In genomic region chr13:90995034-90995629, GRCm38 (mm10) we compare ENCODE assay signal across 19 mouse cellular contexts.
DNase-seq lines count a peak whose midpoint lies in the region; ATAC-seq and TF ChIP-seq lines count a peak whose summit lies in the region.
"Had no signal": no experiment of that assay in that cellular context is flagged by ENCODE, and none has a peak within 500 bp of the region (broad histone marks: within the 10 kb centered on the region; RNA-seq: fewer than 3 reads in every experiment).

No protein-coding gene starts in this region.

- H3K9ac ChIP-seq in MEL (ENCODE audit: control insufficient read depth, low read depth, low read length, poor library complexity, severe bottlenecking) = no peak overlapping the region
- H3K9ac ChIP-seq: embryonic facial prominence, embryonic 12.5 days; forebrain, embryonic 13.5 days; forebrain, embryonic 15.5 days; forebrain, postnatal 0 days had no signal

- no peak for TF ChIP-seq RAD21 in MEL (IDR thresholded peaks at IDR 0.05; ENCODE audit: low read depth, low read length)

- TF ChIP-seq EP300 in MEL (IDR thresholded peaks at IDR 0.05; ENCODE audit: low read depth in 1 of 2, low read length in 2 of 2) = peak; percentile 55 to 85; a peak in 3 of 4 replicates

- H3K4me1 ChIP-seq in G1E (ENCODE audit: insufficient read depth, low read depth, low read length) (peaks cover 6% of the 10 kb centered on the region), MEL (ENCODE audit: control insufficient read depth in 1 of 2, insufficient read depth in 2 of 2, low read length in 2 of 2) (peaks cover 2 to 14% of the 10 kb centered on the region in 2 experiments; a peak in 3 of 4 replicates)
- H3K4me1 ChIP-seq: embryonic facial prominence, embryonic 10.5 days; embryonic facial prominence, embryonic 12.5 days; forebrain, embryonic 13.5 days; forebrain, embryonic 15.5 days had no signal

- no peak for TF ChIP-seq POLR2A in MEL (IDR thresholded peaks at IDR 0.05; ENCODE audit: control insufficient read depth in 1 of 2, insufficient read depth in 1 of 2, low read depth in 1 of 2, low read length in 2 of 2, poor library complexity in 1 of 2)

- H3K36me3 ChIP-seq in G1E (replicated peaks) = no peaks in the 10 kb centered on the region
- H3K36me3 ChIP-seq in MEL (ENCODE audit: control insufficient read depth in 1 of 2, insufficient read depth in 2 of 2, low read length in 2 of 2) = peaks cover 0 to 7% of the 10 kb centered on the region in 2 experiments; a peak in 2 of 4 replicates
- H3K36me3 ChIP-seq: embryonic facial prominence, embryonic 10.5 days; embryonic facial prominence, embryonic 12.5 days; forebrain, embryonic 15.5 days had no signal

- TF ChIP-seq CTCF in G1E (IDR thresholded peaks at IDR 0.05; ENCODE audit: low read depth, low read length) (no peak), MEL (IDR thresholded peaks at IDR 0.05 in 2 of 3, conservative IDR thresholded peaks at IDR 0.05 in 1 of 3; ENCODE audit: control insufficient read depth in 1 of 3, insufficient read depth in 1 of 3, low read depth in 2 of 3, low read length in 3 of 3, poor library complexity in 1 of 3, severe bottlenecking in 1 of 3) (no peak)

- H3K4me3 ChIP-seq in G1E (ENCODE audit: low read depth, low read length) (no peak overlapping the region), MEL (ENCODE audit: control insufficient read depth in 1 of 2, insufficient read depth in 1 of 2, low read depth in 2 of 2, low read length in 2 of 2) (no peak overlapping the region)
- H3K4me3 ChIP-seq: embryonic facial prominence, embryonic 10.5 days; embryonic facial prominence, embryonic 12.5 days; forebrain, embryonic 13.5 days; forebrain, embryonic 15.5 days had no signal

- H3K27ac ChIP-seq in MEL (ENCODE audit: control insufficient read depth, low read depth, low read length) = no peak overlapping the region
- H3K27ac ChIP-seq: embryonic facial prominence, embryonic 10.5 days; embryonic facial prominence, embryonic 12.5 days; forebrain, embryonic 13.5 days; forebrain, embryonic 15.5 days had no signal

- peak; percentile 54 for ATAC-seq in G1E (ENCODE audit: extremely low read depth, insufficient number of reproducible peaks, low FRiP score, poor library complexity, severe bottlenecking)
- ATAC-seq in megakaryocyte-erythroid progenitor cell, adult 5-6 weeks (replicated peaks; ENCODE audit: low FRiP score, low TSS enrichment, poor library complexity, severe bottlenecking) = peak; percentile 44
- ATAC-seq: forebrain, embryonic 13.5 days; forebrain, embryonic 15.5 days; forebrain, postnatal 0 days had no signal

- H3K27me3 ChIP-seq in G1E (ENCODE audit: insufficient read depth, low read length) (no peaks in the 10 kb centered on the region; the same call in 1 of the 2 replicates), MEL (ENCODE audit: control insufficient read depth in 1 of 2, insufficient read depth in 2 of 2, low read length in 2 of 2) (no peaks in the 10 kb centered on the region)
- H3K27me3 ChIP-seq: embryonic facial prominence, embryonic 12.5 days; forebrain, embryonic 13.5 days; forebrain, embryonic 15.5 days had no signal

- no peaks in the 10 kb centered on the region for H3K79me2 ChIP-seq in MEL (ENCODE audit: control insufficient read depth, insufficient read depth, low read length, poor library complexity)

- H3K9me3 ChIP-seq in G1E (replicated peaks) (no peaks in the 10 kb centered on the region), MEL (replicated peaks; ENCODE audit: insufficient read depth, low read length) (no peaks in the 10 kb centered on the region)
- H3K9me3 ChIP-seq: embryonic facial prominence, embryonic 10.5 days; embryonic facial prominence, embryonic 12.5 days; forebrain, embryonic 13.5 days; forebrain, embryonic 15.5 days had no signal

- DNase-seq in G1E (ENCODE audit: low spot score) (no peak), MEL (ENCODE audit: low read depth, low spot score) (peak; percentile 46)
- no peak for DNase-seq in embryo, embryonic 11 days
- DNase-seq in right cerebral cortex, postnatal 14 days = no peak
- DNase-seq: adrenal gland, adult 2 months; adrenal gland, postnatal 10 days; adrenal gland, postnatal 25 days; cerebellum, adult 11 months; cerebellum, adult 18-20 months; cerebellum, adult 8-10 months; cerebellum, adult 9-11 months; cerebellum, postnatal 14 days; cerebellum, postnatal 36 days; forebrain, postnatal 0 days had no signal

TF ChIP-seq in MEL, 35 proteins besides CTCF, POLR2A, EP300 and RAD21:
- TF ChIP-seq ETS1 (IDR thresholded peaks at IDR 0.05; ENCODE audit: low read depth, low read length) (peak; percentile 33; the same call in 1 of the 2 replicates), RCOR1 (IDR thresholded peaks at IDR 0.05; ENCODE audit: low read depth, low read length) (peak; percentile 79), ZMIZ1 (IDR thresholded peaks at IDR 0.05; ENCODE audit: low read depth, low read length) (no peak), POLR2AphosphoS2 (IDR thresholded peaks at IDR 0.05; ENCODE audit: low read length) (no peak), GATA1 (IDR thresholded peaks at IDR 0.05; ENCODE audit: low read depth, low read length) (peak; percentile 66; the same call in 1 of the 2 replicates), ZKSCAN1 (IDR thresholded peaks at IDR 0.05; ENCODE audit: low read depth, low read length) (no peak), MAX (IDR thresholded peaks at IDR 0.05; ENCODE audit: low read length) (no peak), SMC3 (IDR thresholded peaks at IDR 0.05; ENCODE audit: low read depth, low read length) (no peak), ELF1 (IDR thresholded peaks at IDR 0.05; ENCODE audit: low read depth, low read length) (no peak), ZNF384 (IDR thresholded peaks at IDR 0.05; ENCODE audit: low read depth, low read length) (no peak), JUND (IDR thresholded peaks at IDR 0.05; ENCODE audit: low read depth, low read length) (no peak), NRF1 (IDR thresholded peaks at IDR 0.05; ENCODE audit: insufficient read depth, low read depth, low read length, poor library complexity, severe bottlenecking) (no peak), CHD2 (IDR thresholded peaks at IDR 0.05; ENCODE audit: low read length) (no peak), USF1 (IDR thresholded peaks at IDR 0.05; ENCODE audit: low read depth, low read length) (peak; percentile 84), USF2 (IDR thresholded peaks at IDR 0.05; ENCODE audit: borderline replicate concordance in 1 of 2, insufficient read depth in 1 of 2, low read depth in 1 of 2, low read length in 2 of 2) (0 out of 4 replicates have a peak, but pooled peaks of 1 of the 2 experiments have one; percentile 41), ZC3H11A (IDR thresholded peaks at IDR 0.05; ENCODE audit: low read depth, low read length) (no peak), SIN3A (IDR thresholded peaks at IDR 0.05; ENCODE audit: low read length) (no peak), GABPA (IDR thresholded peaks at IDR 0.05; ENCODE audit: low read depth, low read length) (no peak), POLR2AphosphoS5 (IDR thresholded peaks at IDR 0.05; ENCODE audit: borderline replicate concordance, low read depth, low read length) (no peak), MYB (IDR thresholded peaks at IDR 0.05; ENCODE audit: low read depth, low read length) (no peak), MAFK (IDR thresholded peaks at IDR 0.05; ENCODE audit: borderline replicate concordance, low read depth, low read length) (no peak; the same call in 1 of the 2 replicates), MAZ (IDR thresholded peaks at IDR 0.05; ENCODE audit: low read depth, low read length) (no peak), MXI1 (IDR thresholded peaks at IDR 0.05; ENCODE audit: low read depth, low read length) (no peak; the same call in 1 of the 2 replicates), NELFE (IDR thresholded peaks at IDR 0.05; ENCODE audit: low read depth, low read length) (no peak), KAT2A (conservative IDR thresholded peaks at IDR 0.05; ENCODE audit: low read depth, low read length) (no peak), MEF2A (IDR thresholded peaks at IDR 0.05; ENCODE audit: extremely low read depth, insufficient replicate concordance, low read depth, low read length, poor library complexity, severe bottlenecking) (peak; percentile 34; the same call in 1 of the 2 replicates), BHLHE40 (IDR thresholded peaks at IDR 0.05; ENCODE audit: borderline replicate concordance, low read depth, low read length) (no peak), TAL1 (IDR thresholded peaks at IDR 0.05; ENCODE audit: low read length) (no peak), HCFC1 (IDR thresholded peaks at IDR 0.05; ENCODE audit: low read depth, low read length) (no peak), TBP (IDR thresholded peaks at IDR 0.05; ENCODE audit: low read depth, low read length) (no peak), TCF12 (IDR thresholded peaks at IDR 0.05; ENCODE audit: low read depth, low read length) (peak; percentile 84), UBTF (IDR thresholded peaks at IDR 0.05; ENCODE audit: borderline replicate concordance, insufficient read depth, low read depth, low read length) (no peak), E2F4 (IDR thresholded peaks at IDR 0.05; ENCODE audit: borderline replicate concordance, low read depth, low read length) (no peak), MYC (IDR thresholded peaks at IDR 0.05; ENCODE audit: low read depth, low read length) (no peak), CHD1 (IDR thresholded peaks at IDR 0.05; ENCODE audit: low read depth, low read length) (no peak)
